Mouse (Mus musculus) left cerebral cortex, postnatal 36 days (tissue): ENCODE results near the gene Mcm6. TPM values are rescaled to one million over a fixed set of nuclear protein-coding genes. Genes with fewer than 3 reads are reported as not detected.

ENCODE experiments used
- total RNA-seq, 2 experiments: library from RNA; stranded (reverse); gene quantifications; 2 replicates each; pipeline ENCODE4 v1.2.3; 2021

The Mcm6 gene
- total RNA-seq, 2 experiments from 2014 or later: 5.3 to 6.2 TPM

Other genes with a start within 250 kb of the Mcm6 start
- gene Ubxn4, start 115.7 kb downstream of the Mcm6 start, total RNA-seq: 10 to 100 TPM; 43.1 to 48.9 TPM
- 1 to 10 TPM; 1.7 to 2.7 TPM for gene Lct, start 31.3 kb downstream of the Mcm6 start, total RNA-seq
- gene Dars, start 57.7 kb upstream of the Mcm6 start, total RNA-seq: 10 to 100 TPM; 50.2 to 50.3 TPM
- gene Cxcr4, start 232.6 kb upstream of the Mcm6 start, total RNA-seq: 1 to 10 TPM; 1.5 to 1.6 TPM